Mouse (Mus musculus) natural killer cell, adult 2 months (primary cell): ENCODE results near the gene Erg.

ENCODE experiments used
- DNase-seq, 2 experiments: peaks; one replicate each; pipeline ENCODE4 v3.0.0; 2022; ENCODE audit warnings: low spot score in 2 of 2

Gene Erg

GRCm38 (mm10) chr16:95390787-95391186 is 195.6 kb downstream of the Erg start:
- no peak for DNase-seq

DNA sequence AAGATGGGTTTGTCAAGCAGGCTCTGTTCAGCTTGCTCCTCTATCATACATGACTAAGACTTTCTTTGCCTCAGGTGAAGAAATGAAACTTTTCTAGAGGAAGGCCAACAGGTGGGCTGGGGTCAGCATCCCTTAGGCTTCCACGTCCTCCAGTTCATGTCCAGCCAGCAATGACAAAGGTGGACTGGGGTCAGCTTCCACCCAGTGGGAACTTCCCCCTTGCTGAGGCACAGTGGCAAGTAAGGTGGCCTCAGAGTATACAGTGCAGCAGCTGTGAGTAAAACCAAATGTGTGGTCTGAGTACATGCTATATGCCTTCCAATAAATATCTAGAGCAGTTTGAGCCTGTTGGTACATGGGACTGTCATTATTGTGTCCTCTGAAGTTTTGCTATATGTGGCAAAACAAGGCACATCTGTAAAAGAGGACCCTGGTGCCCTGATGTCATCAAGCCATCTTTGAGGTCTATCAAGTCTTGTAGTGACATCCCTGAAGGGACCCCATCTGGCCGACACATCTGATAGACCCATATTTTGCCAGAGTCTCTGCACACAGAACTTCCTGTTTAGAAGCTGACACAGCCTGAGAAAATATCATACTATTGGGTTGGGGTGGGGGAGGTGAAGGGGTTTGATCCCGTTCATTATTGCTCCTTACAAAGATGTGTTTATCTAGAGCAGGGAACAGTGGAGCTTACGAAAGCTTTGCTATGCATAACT is 197.4 kb downstream of the Erg start:
- DNase-seq = no peak

DNA sequence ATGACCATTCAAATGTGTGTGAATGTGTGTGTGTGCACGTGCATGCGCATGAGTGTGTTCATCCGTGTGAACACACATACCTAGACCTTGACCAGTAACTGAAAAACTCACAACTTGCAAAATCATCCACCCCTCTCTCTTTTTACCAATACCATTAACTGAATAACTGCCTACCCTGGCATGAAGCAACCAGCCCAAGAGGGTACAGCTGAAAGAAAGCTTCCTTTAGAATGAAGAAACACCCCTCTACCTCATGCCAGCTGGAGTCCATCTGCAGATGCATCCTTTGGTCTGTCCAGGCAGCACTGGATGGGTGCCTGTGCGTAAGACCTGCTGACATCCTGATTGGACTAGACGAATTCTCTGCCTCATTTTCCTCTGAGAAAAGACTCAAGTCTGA is 198.1 kb downstream of the Erg start:
- no peak for DNase-seq

GRCm38 (mm10) chr16:95387008-95387407 is 199.4 kb downstream of the Erg start:
- DNase-seq = no peak

DNA sequence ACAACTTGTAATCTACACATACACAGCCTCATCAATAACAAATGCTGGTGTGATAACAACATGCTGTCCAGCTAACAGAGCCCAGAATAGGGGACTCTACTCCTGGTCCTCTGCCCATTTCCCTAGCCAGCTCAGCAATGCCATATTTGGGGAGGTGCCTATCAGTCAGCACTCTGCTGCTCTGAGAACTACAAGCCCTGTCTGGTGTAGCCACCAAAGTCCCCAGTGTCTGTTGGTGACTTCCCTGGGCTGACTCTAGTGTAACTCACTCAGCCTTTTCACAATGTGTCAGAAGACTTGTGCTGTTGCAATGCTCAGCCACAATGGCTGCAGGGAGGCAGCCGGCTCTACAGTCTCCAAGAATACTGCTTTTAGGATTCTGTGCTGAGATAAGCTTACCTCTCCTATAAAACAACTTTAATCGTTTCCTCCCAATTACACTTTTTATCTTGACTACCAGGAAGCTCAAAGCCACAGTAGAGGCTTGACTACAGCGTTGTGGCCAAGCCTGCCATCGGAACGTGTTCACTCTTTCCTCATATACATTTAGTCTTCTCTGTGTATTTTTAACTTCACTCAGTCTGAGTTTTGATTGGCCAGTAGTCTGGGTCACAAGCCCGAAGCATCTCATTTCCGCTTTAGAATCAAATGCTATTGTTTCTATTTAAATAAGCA is 201.0 kb downstream of the Erg start:
- DNase-seq = no peak

- peak in 1 of 2 experiments; percentile 18 for DNase-seq
Observed at GRCm38 (mm10) chr16:95384590-95385148, 201.7 kb downstream of the Erg start.

DNA sequence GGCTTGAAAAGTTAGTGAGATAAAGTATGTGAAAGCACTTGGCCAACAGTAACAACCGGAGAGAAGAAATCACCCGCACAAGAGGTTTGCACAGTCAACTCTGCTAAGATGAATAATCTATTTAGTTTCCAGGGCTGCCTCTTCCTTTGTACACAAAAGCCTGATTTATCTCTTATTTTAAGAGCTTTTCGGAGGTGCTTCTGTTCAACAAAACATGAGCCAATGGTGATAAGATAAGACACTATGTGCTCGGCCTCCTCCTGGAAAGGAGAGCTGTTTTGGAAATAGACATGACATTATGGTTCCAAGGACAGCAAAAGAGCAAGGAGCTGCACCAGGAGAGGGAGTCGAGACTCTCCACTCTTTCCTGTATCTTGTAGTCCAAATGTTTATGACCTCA is 204.1 kb downstream of the Erg start:
- no peak for DNase-seq

- DNase-seq = no peak
Observed at GRCm38 (mm10) chr16:95376834-95377233, 209.6 kb downstream of the Erg start.

- DNase-seq = no peak
Observed at GRCm38 (mm10) chr16:95376364-95376763, 210.0 kb downstream of the Erg start.

GRCm38 (mm10) chr16:95374646-95375045 is 211.7 kb downstream of the Erg start:
- no peak for DNase-seq

- no peak for DNase-seq
Observed at GRCm38 (mm10) chr16:95372960-95373359, 213.4 kb downstream of the Erg start.

DNA sequence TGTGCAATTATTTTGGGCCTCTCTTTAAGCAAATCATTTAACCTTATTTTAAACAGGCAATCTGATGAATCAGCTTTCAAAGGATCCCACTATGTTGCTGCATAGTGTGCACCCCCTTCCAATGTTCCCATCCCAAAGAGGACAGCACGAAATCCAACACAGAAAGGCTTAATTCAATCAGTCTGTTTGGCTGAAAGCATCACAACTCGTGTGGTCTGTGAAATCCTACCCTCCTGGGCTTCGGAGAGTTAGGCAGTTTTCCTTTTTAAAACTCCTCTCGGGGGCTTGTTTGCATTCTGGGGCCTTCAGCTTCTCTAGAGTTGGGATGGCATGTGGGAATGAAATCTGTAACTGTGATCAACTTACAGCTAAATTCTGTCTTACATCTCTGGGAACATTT is 214.7 kb downstream of the Erg start:
- no peak for DNase-seq

DNA sequence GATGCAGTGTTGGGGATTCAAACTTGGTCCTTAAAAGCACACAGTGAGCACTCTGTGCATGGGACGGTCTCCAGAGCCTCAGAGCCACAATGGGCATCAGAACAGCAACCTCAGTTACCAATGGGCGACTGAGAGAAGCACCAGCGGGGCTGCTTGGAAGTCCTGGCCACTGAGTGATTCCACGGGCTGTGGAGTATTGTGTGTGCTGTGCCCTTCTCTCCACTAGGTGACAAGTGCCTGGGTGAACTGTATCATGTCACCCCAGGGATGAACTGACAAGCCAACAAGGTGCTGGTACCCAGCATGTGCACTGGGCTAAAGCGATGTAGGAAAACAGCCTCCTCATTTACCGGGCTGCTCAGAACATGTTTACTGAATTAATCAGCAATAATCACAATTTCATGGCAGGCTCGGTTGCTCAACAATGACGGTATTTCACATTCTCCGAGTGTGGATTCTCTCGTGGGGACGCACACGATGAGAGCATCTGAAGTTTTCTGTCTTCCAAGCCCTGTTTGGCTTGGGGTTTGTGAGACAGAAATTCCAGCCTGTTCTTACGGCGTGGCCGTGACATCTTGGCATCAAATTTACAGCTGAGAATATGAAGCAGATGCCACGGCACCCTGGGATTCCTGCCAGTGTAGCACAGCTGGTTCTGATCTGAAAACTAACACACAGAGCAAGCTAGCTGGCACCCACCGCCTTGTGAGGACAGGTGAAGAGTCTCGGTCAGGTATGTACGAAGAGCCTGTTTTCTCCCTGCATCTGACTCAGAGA is 219.2 kb downstream of the Erg start:
- no peak for DNase-seq

- DNase-seq = no peak
Observed at GRCm38 (mm10) chr16:95365214-95365613, 221.2 kb downstream of the Erg start.

- DNase-seq = no peak
Observed at GRCm38 (mm10) chr16:95363632-95364465, 222.5 kb downstream of the Erg start.

DNA sequence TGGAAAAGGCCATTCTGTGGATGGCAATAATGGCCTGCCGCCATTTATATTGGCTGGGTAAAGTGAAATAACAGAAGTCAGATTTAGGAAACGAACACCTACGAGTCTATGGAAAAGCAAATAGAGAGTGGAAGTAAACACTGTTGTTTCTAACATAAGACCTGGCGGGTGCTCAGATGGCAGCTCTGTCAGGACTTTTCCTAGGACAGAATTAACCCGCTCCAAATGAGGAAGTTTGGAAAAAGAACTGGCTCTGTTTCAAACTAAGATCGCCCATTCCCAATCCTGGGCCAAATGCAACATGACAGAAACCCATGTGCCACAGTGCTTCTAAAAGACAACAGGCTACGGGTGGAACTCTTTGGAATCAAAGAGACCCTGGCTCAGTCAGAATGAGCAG is 224.4 kb downstream of the Erg start:
- DNase-seq = no peak

DNA sequence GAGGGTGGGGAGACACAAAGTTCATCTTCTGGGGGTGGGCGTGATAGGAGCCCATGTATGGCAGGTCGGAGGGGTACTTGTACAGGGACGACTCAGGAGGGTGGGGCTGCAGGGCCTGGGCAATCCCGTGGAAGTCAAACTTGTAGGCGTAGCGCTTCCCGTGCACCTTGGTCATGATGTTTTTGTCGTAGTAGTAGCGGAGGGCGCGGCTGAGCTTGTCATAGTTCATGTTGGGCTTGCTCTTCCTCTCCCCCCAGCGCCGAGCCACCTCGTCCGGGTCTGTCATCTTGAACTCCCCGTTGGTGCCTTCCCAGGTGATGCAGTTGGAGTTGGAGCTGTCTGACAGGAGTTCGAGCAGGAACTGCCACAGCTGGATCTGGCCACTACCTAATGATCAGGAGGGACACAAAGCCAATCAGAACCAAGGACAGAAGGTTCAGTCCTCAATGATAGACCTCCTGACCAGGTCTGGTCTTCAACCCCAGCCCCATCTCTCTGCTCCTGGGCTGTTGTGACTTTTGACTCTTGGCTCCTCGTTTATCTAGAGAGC is 225.4 kb downstream of the Erg start:
- DNase-seq = no peak

DNA sequence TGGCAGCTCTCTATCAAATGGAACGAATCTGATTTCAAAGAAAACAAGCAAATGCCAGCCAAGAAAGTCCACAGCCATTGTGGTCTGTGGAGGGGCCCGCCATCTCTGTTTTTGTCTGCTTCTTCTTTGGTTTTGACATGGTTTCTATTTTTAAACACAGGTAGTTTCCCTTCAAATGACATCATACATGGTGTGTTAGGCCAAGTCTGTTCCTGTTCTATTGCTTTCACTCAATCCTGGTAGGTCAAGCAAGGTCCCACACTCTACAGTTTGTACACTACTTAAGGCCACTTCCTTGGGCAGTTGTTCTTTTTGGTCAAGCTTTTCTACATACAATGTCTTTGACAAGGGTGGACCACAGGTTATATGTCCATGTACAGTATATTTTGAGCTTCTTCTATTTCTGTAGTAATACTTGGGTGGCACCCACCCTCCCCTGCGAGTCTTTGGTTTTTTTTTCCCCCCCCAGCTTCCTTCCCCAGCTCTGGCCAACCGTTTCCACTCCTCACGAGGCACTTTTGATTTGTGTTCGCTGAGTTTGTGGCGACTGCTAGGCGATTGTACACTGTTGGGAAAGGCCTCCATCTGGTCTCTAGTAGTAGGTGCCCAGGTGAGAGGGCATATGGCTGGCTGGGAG is 226.1 kb downstream of the Erg start:
- DNase-seq = peak in 1 of 2 experiments; percentile 56

GRCm38 (mm10) chr16:95356962-95357955 is 229.1 kb downstream of the Erg start:
- no peak for DNase-seq
